ENCODE assay signal across 18 mouse cellular contexts in the genomic region with DNA sequence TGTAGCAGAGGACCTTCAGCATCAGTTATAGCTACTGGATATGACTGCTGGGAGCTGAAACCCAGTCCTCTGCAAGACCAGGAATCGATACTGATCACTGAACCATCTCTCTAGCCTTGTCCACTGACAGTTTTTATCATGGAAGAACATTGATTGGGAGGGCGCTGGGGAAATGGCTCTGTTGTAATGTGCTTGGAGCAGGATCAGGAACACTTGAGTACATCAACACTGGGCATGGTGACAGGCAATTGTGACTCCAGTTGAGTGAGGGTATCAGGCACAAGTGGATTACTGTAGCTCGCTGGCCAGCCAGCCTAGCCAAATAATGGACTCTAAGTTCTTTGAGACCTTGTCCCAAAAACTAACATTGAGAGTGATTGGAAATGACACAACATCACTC.
"Had no signal": no experiment of that assay in that cellular context is flagged by ENCODE, and none has a peak within 500 bp of the region (broad histone marks: within the 10 kb centered on the region; RNA-seq: fewer than 3 reads in every experiment).

No protein-coding gene starts in this region.

- H3K27me3 ChIP-seq: liver, embryonic 13.5 days; midbrain, embryonic 12.5 days; midbrain, embryonic 15.5 days; neural tube, embryonic 12.5 days; neural tube, embryonic 15.5 days had no signal

- H3K27ac ChIP-seq: left cerebral cortex, adult 2 months; liver, embryonic 13.5 days; midbrain, embryonic 12.5 days; midbrain, embryonic 15.5 days; neural tube, embryonic 12.5 days; neural tube, embryonic 15.5 days; stomach, postnatal 0 days had no signal

- H3K4me3 ChIP-seq: left cerebral cortex, adult 2 months; liver, embryonic 13.5 days; midbrain, embryonic 12.5 days; midbrain, embryonic 15.5 days; neural tube, embryonic 12.5 days; neural tube, embryonic 15.5 days had no signal

- H3K9ac ChIP-seq: liver, embryonic 13.5 days; lung, embryonic 14.5 days; midbrain, embryonic 12.5 days; midbrain, embryonic 15.5 days; neural tube, embryonic 12.5 days; neural tube, embryonic 15.5 days had no signal

- H3K4me2 ChIP-seq: liver, embryonic 13.5 days; lung, embryonic 14.5 days; midbrain, embryonic 12.5 days; midbrain, embryonic 15.5 days; neural tube, embryonic 12.5 days; neural tube, embryonic 15.5 days had no signal

- DNase-seq: kidney, adult 18-20 months; layer of hippocampus, postnatal 36 days; liver, embryonic 13.5 days; lung, embryonic 14.5 days; lung, postnatal 4 days; right cerebral cortex, adult 18-20 months; right cerebral cortex, postnatal 14 days; right cerebral cortex, postnatal 4 days; thymus, adult 2 months; thymus, postnatal 14 days; thymus, postnatal 4 days had no signal

- ATAC-seq: lung, postnatal 0 days; midbrain, embryonic 15.5 days had no signal

- H3K9me3 ChIP-seq: liver, embryonic 13.5 days; midbrain, embryonic 12.5 days; midbrain, embryonic 15.5 days; neural tube, embryonic 12.5 days; neural tube, embryonic 15.5 days had no signal

- H3K4me1 ChIP-seq: neural tube, embryonic 12.5 days had no signal
